Mouse (Mus musculus) forebrain, embryonic 14.5 days (tissue): ENCODE measurements at regions not wholly inside any gene's neighbourhood (a gene's known extent, or its start where the extent isn't known, plus 50 kb on each side); places are given as distances from the start of the nearest gene placed in this dataset.
A peak's percentile ranks its signal among the peaks of the same experiment; 100 is the strongest.

ENCODE experiments used
- ATAC-seq: fragments of 200-750 bp; cut with Nextera tagmentation; 2 replicates; pipeline ENCODE4 v1.8.0; 2017; ENCODE audit warnings: mild to moderate bottlenecking, moderate library complexity
- DNase-seq: peaks from one replicate; pipeline ENCODE4 v3.0.0-alpha.2; 2015; ENCODE audit warnings: low spot score
- H3K27ac ChIP-seq: fragments of 300-500 bp; sonication (generic); 2 replicates; pipeline ENCODE4 v1.5.1; 2014; ENCODE audit warnings: low read depth, mild to moderate bottlenecking, control low read depth, low read length, moderate library complexity
- H3K27me3 ChIP-seq: fragments of 300-500 bp; sonication (generic); replicated peaks from 2 replicates; pipeline ENCODE4 v1.6.1; 2014; ENCODE audit warnings: low read length, control low read depth, mixed read lengths; ENCODE audit not compliant: control insufficient read depth, insufficient read depth
- H3K36me3 ChIP-seq: fragments of 300-500 bp; sonication (generic); 2 replicates; pipeline ENCODE4 v1.6.1; 2014; ENCODE audit warnings: low read length, control low read depth; ENCODE audit not compliant: control insufficient read depth, insufficient read depth
- H3K4me1 ChIP-seq: fragments of 300-500 bp; sonication (generic); 2 replicates; pipeline ENCODE4 v1.6.1; 2014; ENCODE audit warnings: antibody characterized with exemption, low read length, control low read depth; ENCODE audit not compliant: control insufficient read depth, insufficient read depth
- H3K4me2 ChIP-seq: fragments of 300-500 bp; sonication (generic); 2 replicates; pipeline ENCODE4 v1.6.1; 2014; ENCODE audit warnings: mild to moderate bottlenecking, control low read depth, low read length
- H3K4me3 ChIP-seq: fragments of 300-500 bp; sonication (generic); 2 replicates; pipeline ENCODE4 v1.5.1; 2014; ENCODE audit warnings: low read depth, low read length, control low read depth
- H3K9ac ChIP-seq: fragments of 300-500 bp; sonication (generic); 2 replicates; pipeline ENCODE4 v1.6.1; 2014; ENCODE audit warnings: mild to moderate bottlenecking, low read length, control low read depth, moderate library complexity
- H3K9me3 ChIP-seq: fragments of 300-500 bp; sonication (generic); replicated peaks from 2 replicates; pipeline ENCODE4 v1.6.1; 2016; ENCODE audit warnings: low read length, control low read depth, mixed read lengths; ENCODE audit not compliant: control insufficient read depth
- WGBS: fragments of 180-500 bp; shearing (Covaris S2); extraction: QIAGEN DNeasy Blood & Tissue Kit; methylation state at CpG from one replicate; pipeline ENCODE4 v1.1.7; 2014; 5-methylcytosine and 5-hydroxymethylcytosine counted together

GRCm38 (mm10) chr11:92743191-92743590 is 354.6 kb upstream of the Car10 start:
- Histone ChIP-seq H3K27me3 (no peaks in the 10 kb centered on the region), H3K27ac (no peak overlapping the region), H3K4me2 (no peak overlapping the region), H3K9me3 (no peaks in the 10 kb centered on the region), H3K4me3 (no peak overlapping the region), H3K36me3 (no peaks in the 10 kb centered on the region), H3K9ac (no peak overlapping the region), H3K4me1 (no peaks in the 10 kb centered on the region)
- ATAC-seq (no peak), DNase-seq (peak; percentile 38)
- 44% methylated on average over 2 of the region's 2 CpGs for WGBS

- Histone ChIP-seq H3K4me3 (no peak overlapping the region), H3K27me3 (no peaks in the 10 kb centered on the region), H3K4me2 (no peak overlapping the region), H3K36me3 (no peaks in the 10 kb centered on the region), H3K27ac (no peak overlapping the region), H3K4me1 (peaks cover 4% of the 10 kb centered on the region; the same call in 1 of the 2 replicates), H3K9ac (no peak overlapping the region), H3K9me3 (no peaks in the 10 kb centered on the region)
- peak; percentile 66; the same call in 1 of the 2 replicates for ATAC-seq
- 22% methylated on average over 5 of the region's 5 CpGs for WGBS
- peak; percentile 77 for DNase-seq
Observed at GRCm38 (mm10) chr11:92758383-92758964, 339.4 kb upstream of the Car10 start.

GRCm38 (mm10) chr11:92769936-92770335 is 327.9 kb upstream of the Car10 start:
- Histone ChIP-seq H3K36me3 (no peaks in the 10 kb centered on the region), H3K4me3 (no peak overlapping the region), H3K4me1 (no peaks in the 10 kb centered on the region), H3K4me2 (no peak overlapping the region), H3K9me3 (no peaks in the 10 kb centered on the region), H3K27ac (no peak overlapping the region), H3K27me3 (no peaks in the 10 kb centered on the region), H3K9ac (no peak overlapping the region)
- no peak for DNase-seq
- WGBS: 85% methylated on average over 4 of the region's 4 CpGs
- no peak for ATAC-seq

- Histone ChIP-seq H3K9ac (no peak overlapping the region), H3K36me3 (no peaks in the 10 kb centered on the region), H3K9me3 (no peaks in the 10 kb centered on the region), H3K4me3 (no peak overlapping the region), H3K4me1 (no peaks in the 10 kb centered on the region), H3K4me2 (no peak overlapping the region), H3K27me3 (no peaks in the 10 kb centered on the region), H3K27ac (no peak overlapping the region)
- 68% methylated on average over 9 of the region's 9 CpGs for WGBS
- ATAC-seq: no peak
- DNase-seq: no peak
Observed at GRCm38 (mm10) chr11:92772916-92773569, 324.8 kb upstream of the Car10 start.

- H3K27me3 ChIP-seq: no peaks in the 10 kb centered on the region
- DNase-seq (no peak), ATAC-seq (no peak)
- no peak overlapping the region for H3K4me2 ChIP-seq
- no peak overlapping the region for H3K27ac ChIP-seq
- H3K9ac ChIP-seq: no peak overlapping the region
- no peaks in the 10 kb centered on the region for H3K4me1 ChIP-seq
- WGBS: 82% methylated on average over 4 of the region's 4 CpGs
- no peaks in the 10 kb centered on the region for H3K36me3 ChIP-seq
- H3K4me3 ChIP-seq: no peak overlapping the region
- no peaks in the 10 kb centered on the region for H3K9me3 ChIP-seq
Observed at GRCm38 (mm10) chr11:92773570-92773929, 324.3 kb upstream of the Car10 start.

- Histone ChIP-seq H3K4me3 (no peak overlapping the region), H3K36me3 (no peaks in the 10 kb centered on the region), H3K9me3 (no peaks in the 10 kb centered on the region), H3K9ac (no peak overlapping the region), H3K27me3 (no peaks in the 10 kb centered on the region), H3K4me2 (no peak overlapping the region), H3K4me1 (no peaks in the 10 kb centered on the region), H3K27ac (no peak overlapping the region)
- ATAC-seq (no peak), DNase-seq (peak; percentile 51)
- 12% methylated on average over 3 of the region's 3 CpGs for WGBS
Observed at GRCm38 (mm10) chr11:92774780-92775179, 323.0 kb upstream of the Car10 start.

GRCm38 (mm10) chr11:92799267-92799666 is 298.6 kb upstream of the Car10 start:
- no peak overlapping the region for H3K4me3 ChIP-seq
- no peak for DNase-seq

More at GRCm38 (mm10) chr11:92799267-92799666, 298.6 kb upstream of the Car10 start:
- no peak overlapping the region for H3K4me2 ChIP-seq
- no peaks in the 10 kb centered on the region for H3K27me3 ChIP-seq
- WGBS: 81% methylated on average over 4 of the region's 4 CpGs
- no peak for ATAC-seq
- H3K27ac ChIP-seq: no peak overlapping the region
- no peaks in the 10 kb centered on the region for H3K9me3 ChIP-seq
- H3K9ac ChIP-seq: no peak overlapping the region
- no peaks in the 10 kb centered on the region for H3K4me1 ChIP-seq
- H3K36me3 ChIP-seq: no peaks in the 10 kb centered on the region
